Mouse (Mus musculus): ENCODE measurements around the gene H2al1n. TPM values are rescaled to one million over a fixed set of nuclear protein-coding genes. Genes with fewer than 3 reads are reported as not detected.
A peak's percentile ranks its signal among the peaks of the same experiment; 100 is the strongest.
"Not testable (repeated sequence)": the region's sequence is repeated elsewhere in the genome, so short reads cannot be mapped to it uniquely, and the experiment has no call there.

Gene H2al1n
- not detected in 2 replicates for polyA plus RNA-seq (2012; rRNA removed)

GRCm38 (mm10) chrX:14210848-14211247 is at the start of gene H2al1n:
TSS of gene H2al1n (plus strand) at chrX:14211148.
- DNase-seq (ENCODE audit: low read depth), result not testable (repeated sequence)

GRCm38 (mm10) chrX:14199284-14199683 is 11.7 kb upstream of the H2al1n start:
- no peak for DNase-seq (ENCODE audit: low read depth)
- TF ChIP-seq CTCF (IDR thresholded peaks at IDR 0.05; ENCODE audit: borderline replicate concordance, extremely low read depth, insufficient read depth, insufficient read length) (no peak), POLR2A (IDR thresholded peaks at IDR 0.05; ENCODE audit: borderline replicate concordance, extremely low read depth, insufficient read depth, insufficient read length, poor library complexity, severe bottlenecking) (no peak)

- no peak for DNase-seq (ENCODE audit: low read depth)
- TF ChIP-seq CTCF (IDR thresholded peaks at IDR 0.05; ENCODE audit: borderline replicate concordance, extremely low read depth, insufficient read depth, insufficient read length) (no peak), POLR2A (IDR thresholded peaks at IDR 0.05; ENCODE audit: borderline replicate concordance, extremely low read depth, insufficient read depth, insufficient read length, poor library complexity, severe bottlenecking) (no peak)
Measured at GRCm38 (mm10) chrX:14206112-14206875, 4.7 kb upstream of the H2al1n start.

GRCm38 (mm10) chrX:14229218-14229617 is 18.3 kb downstream of the H2al1n start:
- peak; percentile 65 for DNase-seq (ENCODE audit: low read depth)
- TF ChIP-seq CTCF (IDR thresholded peaks at IDR 0.05; ENCODE audit: borderline replicate concordance, extremely low read depth, insufficient read depth, insufficient read length) (no peak), POLR2A (IDR thresholded peaks at IDR 0.05; ENCODE audit: borderline replicate concordance, extremely low read depth, insufficient read depth, insufficient read length, poor library complexity, severe bottlenecking) (no peak)

GRCm38 (mm10) chrX:14259597-14260239 is 48.8 kb downstream of the H2al1n start:
- peak; percentile 51 for DNase-seq (ENCODE audit: low read depth)
- TF ChIP-seq POLR2A (IDR thresholded peaks at IDR 0.05; ENCODE audit: borderline replicate concordance, extremely low read depth, insufficient read depth, insufficient read length, poor library complexity, severe bottlenecking) (no peak), CTCF (IDR thresholded peaks at IDR 0.05; ENCODE audit: borderline replicate concordance, extremely low read depth, insufficient read depth, insufficient read length) (no peak)

Measured in brain, embryonic 14.5 days (tissue).